Mouse (Mus musculus) testis, adult 2 months (tissue): ENCODE measurements around the gene Ranbp10.

Source experiments
- CTCF ChIP-seq: fragments of 200-500 bp; IDR thresholded peaks from 2 replicates; pipeline ENCODE4 v1.5.1; 2012; ENCODE audit warnings: low read depth, mild to moderate bottlenecking, inconsistent platforms, low read length, moderate library complexity; ENCODE audit not compliant: control insufficient read depth, insufficient read depth, insufficient replicate concordance
- POLR2A ChIP-seq: fragments of 200-500 bp; IDR thresholded peaks from 2 replicates; pipeline ENCODE4 v1.6.1; 2012; ENCODE audit warnings: low read depth, mild to moderate bottlenecking, inconsistent platforms, low read length, moderate library complexity; ENCODE audit not compliant: control insufficient read depth

- TF ChIP-seq CTCF (no peak), POLR2A (peak; percentile 65)
These were observed 68.7 kb downstream of the Ranbp10 start, which contains the start of gene Gfod2 for GRCm38 (mm10) chr8:105758277-105759108.
